Mouse (Mus musculus) Patski (cell line): ENCODE measurements at regions not wholly inside any gene's neighbourhood (a gene's known extent, or its start where the extent isn't known, plus 50 kb on each side); places are given as distances from the start of the nearest gene placed in this dataset.
A peak's percentile ranks its signal among the peaks of the same experiment; 100 is the strongest.

Experiments used
- ATAC-seq: fragments of 100-300 bp; one replicate; pipeline ENCODE4 v1.8.0; 2021
- CTCF ChIA-PET: fragments of 350-600 bp; sonication (Branson Sonifier 250); formaldehyde crosslinking; loops from one replicate; lab custom pipeline; 2022; ENCODE audit warnings: inconsistent platforms; lab: Charles Lee
- POLR2A ChIA-PET: fragments of 350-600 bp; sonication (Branson Sonifier 250); formaldehyde crosslinking; loops from one replicate; lab custom pipeline; 2022; ENCODE audit warnings: antibody characterized with exemption, inconsistent platforms; lab: Charles Lee
- DNase-seq: peaks from one replicate; pipeline ENCODE4 v3.0.0-alpha.2; 2011; ENCODE audit warnings: low read depth, low spot score
- H3K27me3 ChIP-seq: fragments of 371-371 bp; one replicate; pipeline ENCODE4 v1.5.1; 2021
- CTCF ChIP-seq: fragments of 100-300 bp; IDR thresholded peaks from one replicate; pipeline ENCODE4 v1.5.1; 2021
- in situ Hi-C: fragments of 300-500 bp; cut with MboI; formaldehyde crosslinking; loops from 3 replicates; pipeline ENCODE4 v1.11.1; 2018; ENCODE audit warnings: low pct_unique_long_range_greater_than_20kb, mixed read lengths

GRCm38 (mm10) chr4:55765780-55766179 lies 233.5 kb upstream of the Klf4 start:
- in situ Hi-C loops, result no loop called here
- no peaks in the 10 kb centered on the region for H3K27me3 ChIP-seq
- no peak for TF ChIP-seq CTCF
- ATAC-seq (no peak), DNase-seq (no peak)
- POLR2A ChIA-PET, result no interaction called here
- CTCF ChIA-PET, result interaction anchor here (1.6 kb wide), 1 partner anchor 16 kb away, joined by 3 read pairs; no protein-coding TSS in a partner anchor

- POLR2A ChIA-PET, result no interaction called here
- in situ Hi-C loops, result no loop called here
- CTCF ChIA-PET, result no interaction called here
- no peaks in the 10 kb centered on the region for H3K27me3 ChIP-seq
- ATAC-seq (no peak), DNase-seq (no peak)
- TF ChIP-seq CTCF, result no peak
These were observed 230.8 kb upstream of the Klf4 start for GRCm38 (mm10) chr4:55763112-55763511.

DNA sequence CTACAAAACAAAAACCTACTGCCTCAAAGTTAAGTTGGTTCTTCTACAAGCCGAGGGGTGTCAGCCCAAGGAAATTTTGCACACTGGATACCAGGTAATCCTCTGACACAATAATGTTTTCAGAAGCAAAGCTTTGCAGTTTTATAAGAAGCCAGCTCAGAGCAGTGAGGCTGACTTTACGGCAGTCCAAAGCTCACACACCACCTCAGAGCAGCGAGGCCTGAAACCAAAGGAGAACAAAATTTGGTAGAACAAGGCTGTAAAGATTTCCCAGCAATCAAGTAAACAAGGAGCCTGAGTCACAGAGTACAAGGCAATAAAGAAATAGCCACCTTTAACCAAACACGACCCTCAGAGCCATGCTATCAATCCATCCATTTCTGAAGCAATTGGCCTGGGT lies 230.1 kb upstream of the Klf4 start:
- ChIA-PET CTCF (no interaction called here), POLR2A (no interaction called here)
- no peak for ATAC-seq
- H3K27me3 ChIP-seq, result no peaks in the 10 kb centered on the region
- DNase-seq, result no peak
- in situ Hi-C loops, result no loop called here
- no peak for TF ChIP-seq CTCF

GRCm38 (mm10) chr4:55757148-55757927 lies 225.1 kb upstream of the Klf4 start:
- no peaks in the 10 kb centered on the region for H3K27me3 ChIP-seq
- ChIA-PET CTCF (no interaction called here), POLR2A (no interaction called here)
- DNase-seq (no peak), ATAC-seq (no peak)
- in situ Hi-C loops, result no loop called here
- TF ChIP-seq CTCF, result no peak

GRCm38 (mm10) chr4:55749949-55750600 lies 217.8 kb upstream of the Klf4 start:
- no peak for TF ChIP-seq CTCF
- DNase-seq (no peak), ATAC-seq (no peak)
- in situ Hi-C loops, result no loop called here
- no peaks in the 10 kb centered on the region for H3K27me3 ChIP-seq
- CTCF ChIA-PET, result interaction anchor here (1.6 kb wide), 1 partner anchor 16 kb away, joined by 3 read pairs; no protein-coding TSS in a partner anchor
- POLR2A ChIA-PET, result interaction anchor here (0.7 kb wide), 1 partner anchor 234 kb away, joined by 5 read pairs; no protein-coding TSS in a partner anchor

DNA sequence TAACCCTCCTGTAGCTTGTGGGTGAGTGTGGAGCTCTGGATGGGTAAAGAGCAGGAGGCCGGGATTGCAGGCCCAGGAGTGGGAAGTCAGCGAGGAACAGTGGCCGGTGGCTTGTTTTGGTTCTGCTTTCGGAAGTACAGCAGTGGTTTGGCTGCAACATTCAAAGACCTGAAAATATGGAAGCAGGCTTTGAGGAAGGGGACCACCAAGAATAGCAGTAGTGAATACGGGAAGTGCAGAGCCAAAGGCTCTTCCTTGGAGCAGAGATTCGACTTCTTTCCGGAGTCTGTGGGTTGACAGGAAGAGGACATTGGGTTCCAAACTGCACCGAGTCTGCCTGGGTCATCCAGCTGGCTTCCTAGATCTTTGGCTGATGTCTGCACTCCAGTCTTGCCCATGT lies 209.1 kb upstream of the Klf4 start:
- DNase-seq, result no peak
- ChIA-PET POLR2A (no interaction called here), CTCF (interaction anchor here (1.1 kb wide), 1 partner anchor 8 kb away, joined by 5 read pairs; no protein-coding TSS in a partner anchor)
- ATAC-seq, result no peak
- in situ Hi-C loops, result no loop called here
- no peaks in the 10 kb centered on the region for H3K27me3 ChIP-seq
- no peak for TF ChIP-seq CTCF

DNA sequence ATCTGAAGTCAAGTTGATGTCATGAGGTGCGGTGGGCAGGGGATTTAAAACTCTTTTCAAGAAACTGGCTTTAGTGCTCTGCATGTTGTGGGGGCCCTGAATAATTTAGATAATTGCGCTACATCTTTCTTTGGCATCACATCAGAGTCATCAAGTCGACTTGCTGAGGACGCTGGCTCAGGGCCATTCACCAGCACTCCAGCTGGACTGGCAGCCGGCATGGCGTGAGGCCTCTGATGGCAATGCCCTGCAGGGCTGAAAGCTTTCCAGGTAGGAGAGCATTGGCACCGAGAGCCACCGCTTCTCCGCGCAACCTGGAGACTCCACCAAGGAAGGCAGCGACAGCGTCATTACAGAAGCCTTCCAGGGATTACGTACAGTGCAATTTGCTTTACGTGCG lies 207.8 kb upstream of the Klf4 start:
- ChIA-PET POLR2A (no interaction called here), CTCF (no interaction called here)
- DNase-seq, result no peak
- in situ Hi-C loops, result no loop called here
- H3K27me3 ChIP-seq, result no peaks in the 10 kb centered on the region
- ATAC-seq, result no peak
- no peak for TF ChIP-seq CTCF

DNA sequence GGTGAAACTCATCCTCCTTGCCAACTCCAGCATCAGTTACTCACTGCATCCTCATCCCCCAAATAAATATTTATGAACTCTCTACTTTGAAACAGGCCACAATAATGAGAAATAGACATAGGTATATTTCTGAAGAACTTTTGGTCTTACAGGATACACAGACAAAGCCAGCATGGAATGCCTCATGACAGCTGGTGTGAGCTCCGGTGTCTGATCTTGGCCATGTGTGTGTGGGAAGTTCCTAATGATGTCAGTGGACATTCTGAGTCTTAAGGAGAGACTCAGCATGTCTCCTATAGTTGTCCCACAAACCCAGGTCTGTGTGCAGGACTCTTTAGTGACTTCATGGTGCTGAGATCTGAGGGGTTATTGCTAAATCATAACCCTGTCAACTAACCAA lies 206.4 kb upstream of the Klf4 start:
- no peak for DNase-seq
- ChIA-PET POLR2A (interaction anchor here (0.7 kb wide), 1 partner anchor 10 kb away, joined by 3 read pairs; no protein-coding TSS in a partner anchor), CTCF (no interaction called here)
- in situ Hi-C loops, result no loop called here
- no peaks in the 10 kb centered on the region for H3K27me3 ChIP-seq
- no peak for TF ChIP-seq CTCF
- ATAC-seq, result no peak

DNA sequence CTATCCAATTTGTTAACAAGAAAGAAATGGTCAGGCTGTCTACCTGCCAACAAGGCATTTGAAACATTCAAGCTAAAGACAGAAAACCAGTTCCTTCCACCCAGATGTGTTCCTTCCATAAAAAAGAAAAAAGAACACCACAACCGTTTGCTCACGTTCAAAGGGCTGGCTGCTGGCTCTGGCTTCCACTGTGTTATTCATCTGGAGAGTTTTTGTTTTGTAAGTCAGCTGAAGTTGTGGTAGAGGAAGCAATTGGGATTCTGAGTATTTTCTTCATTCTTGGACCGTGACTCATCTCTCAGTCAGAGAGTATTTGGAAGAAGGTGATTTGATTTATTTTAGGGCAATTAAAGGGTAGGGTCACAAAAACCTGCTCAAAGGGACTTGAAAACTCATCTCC lies 203.2 kb upstream of the Klf4 start:
- ChIA-PET CTCF (no interaction called here), POLR2A (interaction anchor here (0.8 kb wide), 1 partner anchor 25 kb away, joined by 3 read pairs; no protein-coding TSS in a partner anchor)
- DNase-seq (no peak), ATAC-seq (no peak)
- no peak for TF ChIP-seq CTCF
- in situ Hi-C loops, result no loop called here
- no peaks in the 10 kb centered on the region for H3K27me3 ChIP-seq

DNA sequence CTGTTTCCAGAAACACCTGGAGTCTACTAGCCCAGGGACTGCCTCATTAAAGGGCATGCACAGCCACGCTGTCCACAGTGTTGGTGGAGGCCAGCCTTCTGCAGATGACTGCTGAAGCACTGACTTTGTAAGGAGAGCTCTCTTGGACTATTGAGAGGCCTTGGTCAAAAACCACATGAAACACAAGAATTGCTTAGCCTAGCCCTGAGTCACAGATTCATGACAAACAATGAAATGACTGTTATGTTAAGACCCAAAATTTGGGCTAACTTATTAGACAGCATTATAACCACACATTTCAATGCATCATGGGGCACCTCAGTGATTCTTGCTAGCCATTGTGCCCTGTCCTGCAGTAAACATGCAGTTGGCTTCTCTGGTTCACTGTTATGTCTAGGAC lies 202.1 kb upstream of the Klf4 start:
- ChIA-PET POLR2A (no interaction called here), CTCF (no interaction called here)
- no peaks in the 10 kb centered on the region for H3K27me3 ChIP-seq
- in situ Hi-C loops, result no loop called here
- no peak for ATAC-seq
- TF ChIP-seq CTCF, result no peak
- no peak for DNase-seq

GRCm38 (mm10) chr4:55733223-55733622 lies 201.0 kb upstream of the Klf4 start:
- in situ Hi-C loops, result no loop called here
- no peak for TF ChIP-seq CTCF
- H3K27me3 ChIP-seq, result no peaks in the 10 kb centered on the region
- DNase-seq (no peak), ATAC-seq (peak; percentile 10)
- ChIA-PET POLR2A (no interaction called here), CTCF (interaction anchor here (1.7 kb wide), 1 partner anchor 8 kb away, joined by 5 read pairs; no protein-coding TSS in a partner anchor)
